In the genomic region with DNA sequence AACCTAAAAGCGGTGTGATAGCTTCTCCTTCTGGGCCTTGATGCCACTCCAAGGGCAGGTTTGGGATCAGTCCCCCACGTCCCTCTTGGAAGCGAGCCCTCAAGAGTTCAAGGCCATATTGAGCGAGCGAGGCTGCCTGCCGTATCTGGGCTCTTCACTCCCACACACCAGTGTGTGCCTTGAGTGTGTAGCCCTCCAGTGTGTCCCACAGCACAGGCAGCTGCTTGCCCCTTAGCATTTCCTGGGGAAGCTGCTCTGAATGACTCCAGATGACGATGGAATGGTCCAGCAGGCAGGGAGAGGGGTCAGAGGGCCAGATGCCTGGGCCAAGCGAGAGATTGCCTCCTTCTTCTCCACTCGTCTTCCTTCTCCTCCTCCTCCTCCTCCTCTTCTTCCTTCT, we compare ENCODE assay signal across 8 mouse cellular contexts. TPM values are rescaled to one million over a fixed set of nuclear protein-coding genes. Genes with fewer than 3 reads are reported as not detected.
DNase-seq lines count a peak whose midpoint lies in the region; ATAC-seq and TF ChIP-seq lines count a peak whose summit lies in the region.
"Had no signal": no experiment of that assay in that cellular context is flagged by ENCODE, and none has a peak within 500 bp of the region (broad histone marks: within the 10 kb centered on the region; RNA-seq: fewer than 3 reads in every experiment).

No protein-coding gene starts in this region.

- ATAC-seq in limb, embryonic 13.5 days (ENCODE audit: low FRiP score, low read depth) = no peak

- 44% methylated on average over 9 of the region's 9 CpGs for WGBS in kidney, adult 2 months
- 43% methylated on average over 9 of the region's 9 CpGs for WGBS in limb, embryonic 13.5 days

- TF ChIP-seq POLR2A in kidney, adult 2 months (IDR thresholded peaks at IDR 0.05; ENCODE audit: low read depth, low read length) = no peak

- no peak overlapping the region; the same call in 1 of the 2 replicates for H3K9ac ChIP-seq in limb, embryonic 13.5 days
- H3K9ac ChIP-seq: midbrain, embryonic 12.5 days had no signal

- H3K4me3 ChIP-seq in kidney, adult 2 months (ENCODE audit: insufficient read depth, low read depth, low read length) = no peak overlapping the region
- no peak overlapping the region for H3K4me3 ChIP-seq in brown adipose tissue, adult 24 weeks (ENCODE audit: insufficient read depth, low read depth, low read length)
- H3K4me3 ChIP-seq in limb, embryonic 13.5 days = no peak overlapping the region
- H3K4me3 ChIP-seq: midbrain, embryonic 12.5 days had no signal

- H3K36me3 ChIP-seq in kidney, adult 2 months (ENCODE audit: control insufficient read depth, insufficient read depth, low read length) = no peaks in the 10 kb centered on the region; the same call in 1 of the 2 replicates
- peaks cover 95% of the 10 kb centered on the region for H3K36me3 ChIP-seq in limb, embryonic 13.5 days

- H3K27ac ChIP-seq in kidney, adult 2 months (ENCODE audit: insufficient read depth, low read depth, low read length) = peak overlapping the region; percentile 67
- peak overlapping the region; percentile 83 for H3K27ac ChIP-seq in brown adipose tissue, adult 24 weeks (replicated peaks; ENCODE audit: low read depth, low read length)
- peak overlapping the region; percentile 0; the same call in 1 of the 2 replicates for H3K27ac ChIP-seq in limb, embryonic 13.5 days

- no peak overlapping the region for H3K4me2 ChIP-seq in limb, embryonic 13.5 days (replicated peaks)
- H3K4me2 ChIP-seq: midbrain, embryonic 12.5 days had no signal

- peak; percentile 59 for DNase-seq in kidney, adult 2 months
- no peak for DNase-seq in kidney, adult 9 months
- DNase-seq in R1 (ENCODE audit: low read depth, low spot score) = peak; percentile 47
- no peak for DNase-seq in layer of hippocampus, adult 9-10 months (ENCODE audit: low spot score)
- no peak for DNase-seq in cerebellum, postnatal 25 days

- H3K27me3 ChIP-seq in kidney, adult 2 months (replicated peaks; ENCODE audit: control insufficient read depth, insufficient read depth, low read length) = no peaks in the 10 kb centered on the region
- H3K27me3 ChIP-seq in limb, embryonic 13.5 days = no peaks in the 10 kb centered on the region
- H3K27me3 ChIP-seq: midbrain, embryonic 12.5 days had no signal

- no peak for TF ChIP-seq CTCF in kidney, adult 2 months (conservative IDR thresholded peaks at IDR 0.05; ENCODE audit: insufficient read depth, insufficient read length, low read depth, low read length)

- peaks cover 80% of the 10 kb centered on the region for H3K4me1 ChIP-seq in kidney, adult 2 months (ENCODE audit: control insufficient read depth, insufficient read depth, low read length)
- H3K4me1 ChIP-seq in brown adipose tissue, adult 24 weeks (ENCODE audit: control insufficient read depth, insufficient read depth, insufficient read length, low read length) = peaks cover 82% of the 10 kb centered on the region
- H3K4me1 ChIP-seq in limb, embryonic 13.5 days = peaks cover 63% of the 10 kb centered on the region

- no peaks in the 10 kb centered on the region for H3K9me3 ChIP-seq in limb, embryonic 13.5 days
- H3K9me3 ChIP-seq: midbrain, embryonic 12.5 days had no signal

RNA-seq across cellular contexts. Expression of gene Lasp1, which starts 18.1 kb away (rescaled TPM):
- polyA plus RNA-seq in kidney, adult 2 months (2012; rRNA removed) = 106 and 110 TPM in 2 replicates
- polyA plus RNA-seq in brown adipose tissue, adult 24 weeks (2012; ENCODE audit: insufficient read depth, insufficient read length, missing spikeins) = 56.3 and 58.1 TPM in 2 replicates
- 128 and 138 TPM in 2 replicates for polyA plus RNA-seq in limb, embryonic 13.5 days (2015; fragmentation: Nextera tagmentation; extraction: Ambion mirVana)

RNA-seq across cellular contexts. Expression of gene B230217C12Rik, which starts 23.7 kb away (rescaled TPM):
- 2.0 TPM in 2 replicates for polyA plus RNA-seq in kidney, adult 2 months (2012; rRNA removed)
- polyA plus RNA-seq in brown adipose tissue, adult 24 weeks (2012; ENCODE audit: insufficient read depth, insufficient read length, missing spikeins) = 0.59 and 2.0 TPM in 2 replicates
- 11.7 and 12.5 TPM in 2 replicates for polyA plus RNA-seq in limb, embryonic 13.5 days (2015; fragmentation: Nextera tagmentation; extraction: Ambion mirVana)

RNA-seq across cellular contexts. Expression of gene Rpl23, which starts 34.7 kb away (rescaled TPM):
- polyA plus RNA-seq in kidney, adult 2 months (2012; rRNA removed) = 118 and 181 TPM in 2 replicates
- polyA plus RNA-seq in brown adipose tissue, adult 24 weeks (2012; ENCODE audit: insufficient read depth, insufficient read length, missing spikeins) = 268 and 348 TPM in 2 replicates
- polyA plus RNA-seq in limb, embryonic 13.5 days (2015; fragmentation: Nextera tagmentation; extraction: Ambion mirVana) = 547 and 558 TPM in 2 replicates

RNA-seq across cellular contexts. Expression of gene 1700001P01Rik, which starts 41.2 kb away (rescaled TPM):
- not detected in 2 replicates for polyA plus RNA-seq in kidney, adult 2 months (2012; rRNA removed)
- polyA plus RNA-seq in brown adipose tissue, adult 24 weeks (2012; ENCODE audit: insufficient read depth, insufficient read length, missing spikeins) = not detected in 2 replicates
- polyA plus RNA-seq in limb, embryonic 13.5 days (2015; fragmentation: Nextera tagmentation; extraction: Ambion mirVana) = 0.83 TPM in 1 of 2 replicates, not detected in the other

RNA-seq across cellular contexts. Expression of gene Cwc25, which starts 50.6 kb away (rescaled TPM):
- polyA plus RNA-seq in kidney, adult 2 months (2012; rRNA removed) = 7.1 and 8.5 TPM in 2 replicates
- polyA plus RNA-seq in brown adipose tissue, adult 24 weeks (2012; ENCODE audit: insufficient read depth, insufficient read length, missing spikeins) = 5.8 and 7.1 TPM in 2 replicates
- polyA plus RNA-seq in limb, embryonic 13.5 days (2015; fragmentation: Nextera tagmentation; extraction: Ambion mirVana) = 21.0 and 23.3 TPM in 2 replicates

Comparison
In these comparisons a context has a peak if more than half of its experiments do, and no peak if none do; other contexts are left out.
1. DNase-seq: peak in kidney, adult 2 months (single experiment) and R1 (single experiment); none in kidney, adult 9 months (single experiment), layer of hippocampus, adult 9-10 months (single experiment) and cerebellum, postnatal 25 days (0 of 2).
2. H3K27ac ChIP-seq: peak in every context shown above with its lines; median percentile 83 in brown adipose tissue, adult 24 weeks; 67 in kidney, adult 2 months; 0 in limb, embryonic 13.5 days.